Mouse (Mus musculus) limb, embryonic 12.5 days (tissue): Measurements from ENCODE around the gene Lrrc8d. TPM values are rescaled to one million over a fixed set of nuclear protein-coding genes. Genes with fewer than 3 reads are reported as not detected.

Experiments
- ATAC-seq: fragments of 200-750 bp; cut with Nextera tagmentation; 2 replicates; pipeline ENCODE4 v1.8.0; 2017; ENCODE audit warnings: low read depth, moderate TSS enrichment; ENCODE audit not compliant: insufficient number of reproducible peaks, insufficient read depth, low FRiP score, low TSS enrichment
- H3K27ac ChIP-seq: fragments of 300-500 bp; sonication (generic); 2 replicates; pipeline ENCODE4 v1.5.1; 2016; ENCODE audit warnings: mild to moderate bottlenecking, moderate library complexity
- H3K27me3 ChIP-seq: fragments of 300-500 bp; sonication (generic); 2 replicates; pipeline ENCODE4 v1.6.1; 2016; ENCODE audit warnings: mild to moderate bottlenecking, moderate library complexity
- H3K36me3 ChIP-seq: fragments of 300-500 bp; sonication (generic); 2 replicates; pipeline ENCODE4 v1.6.1; 2016; ENCODE audit warnings: mild to moderate bottlenecking, moderate library complexity
- H3K4me1 ChIP-seq: fragments of 300-500 bp; sonication (generic); replicated peaks from 2 replicates; pipeline ENCODE4 v1.6.1; 2016
- H3K4me2 ChIP-seq: fragments of 300-500 bp; sonication (generic); 2 replicates; pipeline ENCODE4 v1.6.1; 2016; ENCODE audit warnings: mild to moderate bottlenecking, moderate library complexity
- H3K4me3 ChIP-seq: fragments of 300-500 bp; sonication (generic); replicated peaks from 2 replicates; pipeline ENCODE4 v1.5.1; 2016; ENCODE audit warnings: mild to moderate bottlenecking
- H3K9ac ChIP-seq: fragments of 300-500 bp; sonication (generic); replicated peaks from 2 replicates; pipeline ENCODE4 v1.6.1; 2016; ENCODE audit warnings: mild to moderate bottlenecking, moderate library complexity
- H3K9me3 ChIP-seq: fragments of 300-500 bp; sonication (generic); 2 replicates; pipeline ENCODE4 v1.6.1; 2016; ENCODE audit warnings: mild to moderate bottlenecking, moderate library complexity
- WGBS: fragments of 180-500 bp; shearing (Covaris S2); methylation state at CpG from one replicate; pipeline ENCODE4 v1.1.7; 2016; 5-methylcytosine and 5-hydroxymethylcytosine counted together
- polyA plus RNA-seq: library from polyadenylated mRNA; unstranded; fragments of >200 nt; fragmentation: Nextera tagmentation; extraction: Ambion mirVana; gene quantifications from 2 replicates; pipeline ENCODE4 v1.2.1, GENCODE M21; 2016

Lrrc8d gene
- polyA plus RNA-seq, 1 experiment from 2014 or later, result 22.9 TPM

DNA sequence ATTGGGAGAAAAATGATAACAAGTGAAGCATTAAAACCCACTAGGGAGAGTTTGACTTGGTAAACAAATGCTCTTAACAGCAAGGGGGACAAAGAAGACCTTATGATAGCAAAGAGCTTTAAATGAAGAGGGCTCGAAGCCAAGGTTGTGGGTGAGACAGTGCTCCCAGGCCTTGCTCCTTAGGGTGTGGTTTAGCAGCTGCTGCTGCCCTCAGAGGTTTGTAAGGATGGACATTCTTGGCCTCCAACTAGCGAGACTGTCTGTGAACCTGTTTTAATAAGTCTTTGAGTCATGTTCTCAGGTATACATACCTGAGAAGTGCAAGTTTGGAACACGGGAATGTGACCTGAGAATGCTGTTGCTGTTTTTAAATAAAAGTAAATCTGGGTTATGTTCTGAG is 174.0 kb downstream of the Lrrc8d start:
- Histone ChIP-seq H3K9me3 (no peaks in the 10 kb centered on the region), H3K4me3 (no peak overlapping the region), H3K36me3 (no peaks in the 10 kb centered on the region), H3K4me1 (peaks cover 27% of the 10 kb centered on the region), H3K27ac (no peak overlapping the region), H3K9ac (no peak overlapping the region), H3K27me3 (0 out of 2 replicates have a peak, but pooled peaks cover 8% of the 10 kb centered on the region), H3K4me2 (no peak overlapping the region)
- 79% methylated on average over 3 of the region's 3 CpGs for WGBS
- no peak for ATAC-seq

DNA sequence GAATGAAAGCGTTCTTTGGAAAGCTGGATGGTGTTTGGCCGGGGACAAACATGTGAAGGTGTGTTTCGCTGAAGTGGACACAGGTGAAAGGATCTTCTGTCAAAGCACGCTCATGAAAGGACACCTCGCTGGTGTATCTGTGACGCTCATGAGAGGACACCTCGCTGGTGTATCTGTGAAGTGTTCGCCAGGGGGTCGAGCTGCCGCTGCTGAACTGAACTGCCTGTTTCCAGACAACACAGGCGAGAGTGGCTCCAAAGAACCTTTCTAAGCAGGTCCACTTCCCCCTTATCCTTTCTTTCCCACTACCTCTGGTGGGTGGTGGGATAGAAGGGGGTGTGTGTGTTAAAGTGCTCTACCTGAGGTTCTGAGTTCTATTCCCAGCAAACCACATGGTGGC is 174.7 kb downstream of the Lrrc8d start:
- H3K36me3 ChIP-seq, result peaks cover 3% of the 10 kb centered on the region; the same call in 1 of the 2 replicates
- 0 out of 2 replicates have a peak, but pooled peaks cover 8% of the 10 kb centered on the region for H3K27me3 ChIP-seq
- H3K4me3 ChIP-seq, result no peak overlapping the region
- no peak overlapping the region for H3K4me2 ChIP-seq
- peaks cover 28% of the 10 kb centered on the region for H3K4me1 ChIP-seq
- ATAC-seq, result no peak
- no peak overlapping the region for H3K9ac ChIP-seq
- 97% methylated on average over 11 of the region's 11 CpGs for WGBS
- no peak overlapping the region for H3K27ac ChIP-seq
- H3K9me3 ChIP-seq, result no peaks in the 10 kb centered on the region

DNA sequence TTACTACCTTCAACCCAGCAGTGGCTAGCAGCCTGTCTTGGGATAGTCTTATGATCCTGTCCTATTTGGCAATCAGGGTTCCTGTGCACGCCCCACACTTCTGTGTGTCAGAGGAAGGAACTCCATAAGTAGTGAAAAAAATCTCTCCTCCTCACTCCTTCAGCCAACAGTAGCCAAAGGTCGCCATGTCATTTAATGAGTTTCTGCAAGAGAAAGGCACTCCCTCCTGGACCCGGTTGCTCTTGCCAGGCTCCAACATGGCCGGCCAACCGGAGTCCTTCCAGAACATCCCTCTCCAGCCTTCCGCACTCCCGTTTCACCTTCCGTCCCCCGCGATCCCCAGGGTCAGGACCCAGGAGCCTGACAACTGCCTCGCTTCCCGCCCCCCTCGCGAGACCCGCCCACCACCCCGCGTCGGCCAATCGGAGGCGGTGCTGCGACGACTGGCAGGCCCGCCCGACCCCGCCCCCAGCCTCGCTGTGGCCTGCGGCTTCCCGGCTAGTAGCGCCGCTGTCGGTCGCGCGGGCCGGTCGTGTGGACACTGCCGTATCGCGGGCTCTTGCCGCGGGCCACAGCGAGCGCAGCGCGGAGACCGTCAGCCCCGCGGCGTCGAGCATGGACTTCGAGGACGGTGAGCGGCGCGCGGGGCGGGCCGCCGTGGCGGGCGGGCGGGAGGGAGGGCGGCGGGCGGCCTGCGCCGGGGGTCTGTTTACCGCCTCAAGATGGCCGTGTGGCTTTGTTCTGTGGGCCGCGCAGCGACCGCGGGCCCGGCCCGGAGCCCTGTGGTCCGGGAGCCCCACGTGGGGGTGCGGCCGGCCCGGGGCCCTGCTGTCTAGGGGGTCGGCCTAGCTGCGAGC is 176.5 kb downstream of the Lrrc8d start, which contains the start of gene Zfp326:
Zfp326 (plus strand) TSS at position 498 of the 857 bp plus-strand sequence.
- Histone ChIP-seq H3K4me3 (peak within 1 kb of the TSS; percentile 98), H3K27me3 (0 out of 2 replicates have a peak, but pooled peaks cover 3% of the 10 kb centered on the region), H3K4me2 (peak within 1 kb of the TSS; percentile 73), H3K36me3 (peaks cover 13% of the 10 kb centered on the region), H3K9ac (peak within 1 kb of the TSS; percentile 99), H3K27ac (peak within 1 kb of the TSS; percentile 92), H3K4me1 (peaks cover 28% of the 10 kb centered on the region), H3K9me3 (no peaks in the 10 kb centered on the region)
- ATAC-seq, result peak; percentile 93
- WGBS, result under 1% methylated on average over 56 of the region's 83 CpGs

DNA sequence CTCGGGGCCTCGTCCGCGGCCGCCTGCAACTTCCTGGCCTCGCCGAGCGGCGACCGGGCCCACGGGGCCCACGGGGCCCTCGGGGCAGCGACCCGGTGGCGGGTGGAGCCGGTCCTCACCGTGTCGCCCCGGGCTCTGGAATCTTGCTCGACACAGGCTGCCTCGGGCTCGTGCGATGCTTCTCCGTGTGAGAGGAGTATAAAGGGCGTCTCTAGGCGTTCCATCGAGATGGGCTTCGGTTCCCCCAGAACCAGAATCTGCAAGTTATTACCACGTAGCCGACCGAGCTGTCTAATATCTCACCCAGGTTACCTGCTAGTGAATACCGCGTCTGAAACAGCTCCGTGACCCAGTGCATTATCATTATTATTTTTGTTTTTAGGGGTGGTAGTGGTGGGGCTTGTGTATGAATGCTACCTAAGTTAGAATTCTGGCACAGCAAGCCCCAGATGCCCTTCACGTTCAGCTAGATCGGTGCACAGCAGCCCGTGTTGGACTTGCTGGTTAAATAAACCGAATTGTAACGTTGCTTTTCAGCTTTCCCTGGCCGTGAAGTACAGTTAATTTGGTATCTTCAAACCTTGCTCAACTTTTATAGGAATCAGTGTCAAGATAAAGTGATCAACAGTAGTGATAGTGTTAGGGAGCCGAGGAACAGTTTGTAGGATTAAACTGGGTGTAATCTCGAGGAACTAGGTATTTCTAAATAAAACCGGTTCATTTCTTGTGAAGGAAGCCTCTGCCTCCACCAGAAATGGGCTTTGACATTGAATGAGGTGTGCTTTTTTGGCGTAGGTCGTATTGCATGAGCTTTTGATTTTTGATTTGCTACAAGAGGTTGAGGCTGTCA is 177.4 kb downstream of the Lrrc8d start:
- peak overlapping the region; percentile 99 for H3K9ac ChIP-seq
- H3K4me3 ChIP-seq, result peak overlapping the region; percentile 98
- ATAC-seq, result no peak
- peaks cover 28% of the 10 kb centered on the region for H3K4me1 ChIP-seq
- H3K4me2 ChIP-seq, result peak overlapping the region; percentile 73
- H3K9me3 ChIP-seq, result no peaks in the 10 kb centered on the region
- H3K27ac ChIP-seq, result peak overlapping the region; percentile 92
- 2% methylated on average over 46 of the region's 46 CpGs for WGBS
- 0 out of 2 replicates have a peak, but pooled peaks cover 3% of the 10 kb centered on the region for H3K27me3 ChIP-seq
- peaks cover 18% of the 10 kb centered on the region for H3K36me3 ChIP-seq

Other genes with a start within 250 kb of the Lrrc8d start
- gene Lrrc8c, start 180.6 kb upstream of the Lrrc8d start, polyA plus RNA-seq, result 11.7 and 14.9 TPM in 2 replicates
- gene Zfp326, start 176.6 kb downstream of the Lrrc8d start, polyA plus RNA-seq, result 73.5 and 75.3 TPM in 2 replicates